Mouse (Mus musculus): Measurements from ENCODE around the gene Jade2.

Jade2 gene

GRCm38 (mm10) chr11:51857081-51857671, at the start of gene Jade2:
TSS of gene Jade2 (minus strand) at chr11:51857653.
- peak; percentile 67 to 75 for DNase-seq

GRCm38 (mm10) chr11:51904224-51904623, 46.8 kb upstream of the Jade2 start:
- no peak for DNase-seq

- no peak for DNase-seq
These were observed 42.2 kb upstream of the Jade2 start for GRCm38 (mm10) chr11:51899691-51900090.

DNA sequence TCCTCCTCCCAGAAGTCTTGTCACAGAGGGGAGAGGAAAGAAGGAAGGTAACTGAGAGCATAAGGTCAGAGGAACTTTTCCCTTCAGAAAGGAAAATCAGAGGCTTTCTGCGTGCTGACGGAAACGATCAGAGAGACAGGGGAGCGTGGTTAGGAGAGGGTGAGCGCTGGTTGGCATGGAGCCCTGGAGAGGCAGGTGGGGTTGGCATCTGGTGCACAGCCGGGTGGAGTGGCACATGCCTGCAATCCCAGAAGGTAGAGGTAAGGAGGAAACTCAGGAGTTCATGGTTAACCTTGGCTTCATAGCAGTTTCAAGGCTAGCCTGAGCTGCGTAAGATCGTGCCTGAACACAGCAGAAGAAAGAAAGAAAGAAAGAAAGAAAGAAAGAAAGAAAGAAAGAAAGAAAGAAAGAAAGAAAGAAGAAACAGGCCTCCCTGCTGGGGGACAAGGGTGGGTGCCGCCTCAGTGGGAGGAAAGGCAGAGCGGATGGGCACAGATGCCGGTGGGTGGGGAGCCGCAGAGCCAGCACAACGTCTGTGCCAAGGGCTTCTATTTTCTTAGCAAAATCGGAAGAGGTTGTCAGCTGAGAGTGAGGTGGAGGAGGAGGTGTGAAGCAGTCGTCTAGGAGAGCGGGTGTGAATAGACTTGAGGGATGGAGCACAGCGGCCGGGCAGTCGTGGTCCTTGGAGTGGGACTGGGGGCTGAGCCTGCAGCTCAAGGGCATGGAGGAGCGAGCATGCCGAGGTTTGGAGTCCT, 41.0 kb upstream of the Jade2 start:
- no peak for DNase-seq

DNA sequence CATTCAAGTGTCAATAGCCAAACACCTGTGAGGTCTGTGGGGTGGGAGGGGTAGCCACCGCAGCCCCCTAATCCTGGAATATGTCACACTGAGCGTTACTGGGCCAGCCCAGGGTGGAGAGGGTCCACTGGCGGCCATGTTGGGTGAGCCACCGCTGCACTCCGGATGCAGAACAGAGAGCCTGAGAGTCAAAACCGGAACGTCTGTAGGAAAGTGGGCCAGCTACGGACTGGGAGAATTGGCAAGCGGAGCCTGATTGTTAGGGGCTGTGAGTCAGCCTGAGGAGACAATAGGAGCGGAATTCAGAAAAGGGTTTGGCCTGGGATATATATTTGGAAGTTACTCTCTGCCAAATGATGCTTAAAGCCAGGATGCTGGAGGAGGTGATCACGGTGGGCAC, 39.9 kb upstream of the Jade2 start:
- DNase-seq = no peak

- DNase-seq = no peak
These were observed 38.6 kb upstream of the Jade2 start for GRCm38 (mm10) chr11:51896012-51896411.

DNA sequence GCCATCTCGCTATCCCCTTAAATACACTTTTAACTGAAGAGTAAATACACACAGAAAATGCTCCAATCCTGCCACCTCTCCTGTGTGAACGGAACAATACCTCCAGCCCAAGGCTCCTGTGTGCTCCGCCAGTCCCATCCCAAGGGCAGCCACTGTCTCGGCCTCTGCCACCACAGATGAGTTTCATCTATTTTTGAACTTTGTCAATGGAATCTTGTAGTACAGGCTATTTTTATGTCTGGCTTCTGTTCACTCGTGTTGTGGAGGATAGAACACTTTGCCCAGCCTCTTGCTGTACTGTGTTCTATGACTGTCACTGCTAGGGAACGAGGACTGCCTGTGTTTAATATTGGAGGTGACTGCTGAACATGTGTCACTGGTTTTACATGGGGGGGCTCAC, 28.2 kb upstream of the Jade2 start:
- no peak for DNase-seq

GRCm38 (mm10) chr11:51884092-51884491, 26.6 kb upstream of the Jade2 start:
- no peak for DNase-seq

- DNase-seq = no peak
These were observed 26.2 kb upstream of the Jade2 start for GRCm38 (mm10) chr11:51883670-51884069.

GRCm38 (mm10) chr11:51881776-51882175, 24.3 kb upstream of the Jade2 start:
- no peak for DNase-seq

DNA sequence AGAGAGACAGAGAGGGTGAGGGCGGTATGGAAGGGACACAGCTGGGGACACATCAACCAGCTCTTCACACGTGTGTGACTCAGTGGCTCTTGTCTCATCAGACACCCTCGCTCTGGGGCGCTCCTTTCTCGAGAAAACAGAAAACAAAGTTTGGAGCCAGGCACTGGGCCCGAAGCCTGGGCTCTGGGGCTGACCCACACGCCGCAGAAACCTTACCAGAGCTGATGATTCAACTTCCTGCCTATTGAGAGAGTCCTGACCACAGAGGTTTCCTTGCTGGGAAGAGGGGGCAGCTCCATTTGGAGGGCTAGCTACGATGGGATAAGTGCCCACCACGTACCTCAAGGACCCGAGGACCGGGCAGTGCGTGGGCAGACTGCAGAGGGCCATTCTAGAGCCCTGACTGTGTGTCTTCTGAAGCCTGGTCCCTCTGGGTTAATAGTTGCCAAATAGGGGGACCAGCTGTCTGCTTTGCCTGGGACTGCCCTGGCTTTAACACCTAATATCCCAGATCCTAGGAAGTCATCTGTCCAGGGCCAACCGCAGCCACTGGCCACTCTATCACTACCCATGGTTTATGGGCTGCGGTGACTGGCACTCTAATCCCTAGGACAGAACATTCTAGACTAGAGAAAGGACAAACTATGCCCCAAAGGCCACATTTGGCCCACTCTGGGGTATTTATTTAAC, 23.7 kb upstream of the Jade2 start:
- no peak for DNase-seq

DNA sequence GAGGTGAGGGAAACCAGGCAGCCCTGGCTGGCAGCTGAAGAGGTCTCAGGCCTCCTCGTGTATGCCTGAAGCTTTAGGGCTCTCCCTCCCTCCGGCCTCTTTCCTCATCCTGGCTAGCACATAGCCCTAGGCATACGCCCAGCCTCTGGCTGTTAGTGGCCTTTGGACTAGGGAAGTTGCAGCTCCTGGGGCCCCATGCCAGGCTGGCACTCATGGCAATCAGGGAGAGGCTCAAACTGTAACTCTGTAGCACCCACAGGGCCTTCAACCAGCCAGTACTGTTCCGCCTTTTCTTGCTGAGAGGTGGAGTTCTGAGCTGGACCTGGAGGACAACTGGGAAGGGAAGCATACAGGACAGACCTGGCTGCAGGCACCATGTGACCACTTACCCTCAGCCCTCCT, 19.5 kb upstream of the Jade2 start:
- no peak for DNase-seq

- no peak for DNase-seq
These were observed 18.3 kb upstream of the Jade2 start for GRCm38 (mm10) chr11:51875792-51876195.

DNA sequence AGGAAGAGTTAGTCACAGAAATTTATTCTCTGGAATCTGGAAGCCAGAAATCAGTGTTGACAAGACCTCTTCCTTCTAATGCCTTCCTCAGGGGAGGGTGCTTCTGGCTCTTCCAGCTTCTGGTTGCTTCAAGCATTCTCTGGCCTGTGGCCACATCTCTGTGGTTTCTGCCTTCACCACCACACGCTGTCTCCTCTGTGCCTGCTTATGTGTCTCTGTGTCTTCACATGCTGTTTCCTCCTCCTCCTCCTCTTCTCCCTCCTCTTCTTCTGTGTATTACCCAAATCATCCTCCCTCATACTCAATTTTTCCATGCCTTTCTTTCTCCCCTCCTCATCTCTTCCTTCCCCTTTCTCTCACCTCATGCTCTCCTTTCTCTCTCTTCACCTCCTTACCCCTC, 17.6 kb upstream of the Jade2 start:
- no peak for DNase-seq

DNA sequence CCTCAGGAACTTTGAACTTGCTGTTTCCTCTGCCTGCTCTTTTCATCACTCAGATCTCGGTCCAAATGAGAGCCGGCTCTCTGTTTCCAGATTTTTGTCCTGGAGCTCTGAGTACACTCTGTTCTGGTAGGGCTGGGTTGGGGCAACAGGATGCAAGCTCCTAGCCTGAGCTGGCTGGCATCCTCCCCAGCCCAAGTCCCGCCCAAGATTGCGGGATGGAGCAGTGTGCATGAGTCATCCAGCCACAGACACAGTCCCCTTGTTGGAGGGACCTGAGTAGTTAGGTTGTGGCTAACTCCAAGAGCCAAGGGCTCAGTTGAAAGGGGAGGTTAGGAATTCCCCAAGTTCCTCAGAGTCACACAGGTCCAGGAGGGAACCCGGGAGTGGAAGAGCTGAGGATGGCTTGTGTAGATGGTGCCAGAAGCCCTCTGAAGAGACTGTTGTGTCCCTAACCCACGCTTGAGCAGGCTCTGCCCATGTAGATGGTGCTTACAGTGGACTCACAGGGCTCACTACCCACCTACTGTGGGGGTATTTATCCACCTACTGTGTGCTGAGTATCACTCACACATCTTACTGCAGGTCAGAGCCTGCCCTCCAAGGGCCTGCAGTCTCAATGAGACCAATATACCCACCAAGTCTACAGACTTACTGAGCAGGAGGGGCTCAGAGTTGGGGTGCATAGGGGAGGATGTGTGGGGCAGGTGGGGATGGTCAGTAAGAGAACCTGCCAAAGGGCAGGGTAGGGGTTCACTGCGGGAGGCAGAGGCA, 17.0 kb upstream of the Jade2 start:
- DNase-seq = no peak

DNA sequence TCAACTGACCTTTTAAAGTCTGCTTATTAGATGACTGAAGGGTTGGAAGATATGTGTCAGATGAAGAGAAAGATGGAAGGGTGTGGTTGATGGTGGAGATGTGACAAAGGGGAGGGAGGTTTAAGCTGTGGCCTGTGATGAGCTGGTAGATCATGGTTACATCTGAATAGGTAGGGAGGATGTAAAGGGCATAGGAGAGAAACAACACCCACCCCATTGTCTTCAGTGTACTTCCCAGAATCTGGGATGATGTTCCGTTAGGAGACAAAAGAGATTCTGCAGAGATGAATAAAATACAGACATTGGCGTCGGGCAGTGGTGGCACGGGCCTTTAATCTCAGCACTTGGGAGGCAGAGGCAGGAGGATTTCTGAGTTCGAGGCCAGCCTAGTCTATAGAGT, 15.7 kb upstream of the Jade2 start:
- no peak for DNase-seq

DNA sequence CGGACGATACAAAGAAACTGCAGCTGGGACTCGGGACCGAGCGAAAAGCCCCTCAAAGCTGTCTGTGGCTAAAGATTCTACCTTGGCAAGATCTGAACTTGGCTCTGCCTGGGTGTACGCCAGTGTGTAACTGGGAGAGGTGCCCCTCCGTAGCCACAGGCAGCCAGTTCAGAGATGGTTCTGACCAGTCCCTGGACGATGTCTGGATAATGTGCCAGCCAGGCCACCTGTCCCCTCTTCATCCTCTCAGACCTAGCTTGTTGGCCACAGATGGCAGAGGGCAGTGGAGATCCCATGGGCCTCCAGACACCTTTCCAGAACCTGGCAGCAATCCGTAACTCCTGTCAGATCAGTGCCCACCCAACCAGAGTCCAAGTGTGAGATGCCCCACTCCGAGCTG, 9.8 kb upstream of the Jade2 start:
- no peak for DNase-seq

GRCm38 (mm10) chr11:51866020-51866419, 8.6 kb upstream of the Jade2 start:
- DNase-seq = no peak

- DNase-seq = no peak
These were observed 3.2 kb upstream of the Jade2 start for GRCm38 (mm10) chr11:51860666-51861065.

DNA sequence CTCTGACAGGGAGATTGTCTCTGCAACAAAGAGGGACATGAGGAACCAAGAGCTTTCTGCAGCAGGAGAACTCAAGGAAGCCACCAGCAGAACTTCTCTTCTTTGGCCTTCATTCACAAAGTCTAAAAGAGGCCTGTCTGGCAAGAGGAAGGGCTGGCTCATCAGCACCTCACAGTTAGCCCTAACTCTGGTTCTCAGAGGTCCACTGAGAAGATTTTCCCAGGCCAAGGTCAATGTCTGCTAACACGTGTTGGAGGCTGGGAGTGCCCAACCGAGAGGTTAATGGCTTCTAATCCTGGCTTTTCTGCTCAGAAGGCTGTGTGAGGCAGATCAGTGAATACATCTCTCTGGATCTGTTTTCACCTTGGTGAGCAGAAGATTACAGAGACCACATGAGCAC, 2.1 kb upstream of the Jade2 start:
- no peak for DNase-seq

GRCm38 (mm10) chr11:51858528-51859051, 1.1 kb upstream of the Jade2 start:
- DNase-seq = peak; percentile 79 to 81

DNA sequence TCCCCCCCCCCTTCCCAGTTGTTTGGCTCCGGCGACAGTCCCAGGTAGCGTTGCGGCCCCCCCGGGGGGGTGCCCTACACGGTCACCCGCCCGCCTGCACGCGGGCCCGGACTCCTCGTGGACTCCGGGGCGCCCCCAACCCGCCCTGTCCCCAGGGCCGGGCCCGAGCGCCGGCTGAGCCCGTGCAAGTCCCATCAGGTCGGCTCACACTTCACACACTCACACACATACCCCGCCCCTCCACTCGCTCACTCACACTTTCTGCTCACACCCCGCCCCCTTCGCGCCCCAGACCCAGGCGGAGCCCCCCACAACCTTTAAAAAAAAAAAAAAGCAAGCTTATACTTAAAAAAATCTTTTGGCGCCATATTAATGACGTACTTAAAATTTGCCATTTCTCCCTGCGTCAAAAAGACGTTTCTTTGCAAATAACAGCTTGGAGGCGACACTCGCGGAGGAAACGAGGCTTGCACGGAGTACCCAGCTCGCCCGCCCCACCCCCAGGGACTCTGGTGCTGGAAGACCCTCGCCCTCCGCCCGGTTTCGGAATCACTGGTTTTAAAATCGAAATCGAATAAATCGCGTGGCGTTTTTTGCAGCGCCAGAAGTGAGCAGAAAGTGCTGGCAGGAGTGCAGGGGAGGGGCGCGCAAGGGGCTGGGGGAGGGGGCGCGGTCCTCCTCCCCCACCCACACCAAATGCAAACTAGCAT, 520 bp upstream of the Jade2 start:
- peak; percentile 73 to 81 for DNase-seq
